Mouse (Mus musculus) MEL (cell line): ENCODE measurements around the gene Ficd. TPM values are rescaled to one million over a fixed set of nuclear protein-coding genes. Genes with fewer than 3 reads are reported as not detected.

ENCODE experiments used
- DNase-seq: peaks from one replicate; pipeline ENCODE4 v3.0.0; 2011; ENCODE audit warnings: low read depth, low spot score
- H3K27ac ChIP-seq: 2 replicates; pipeline ENCODE4 v1.5.1; 2012; ENCODE audit warnings: low read depth, mild to moderate bottlenecking, control low read depth, low read length, moderate library complexity; ENCODE audit not compliant: control insufficient read depth
- H3K27me3 ChIP-seq, 2 experiments: fragments of 150-350 bp in 1 of 2; sonication (generic) in 1 of 2; 2 replicates each; pipeline ENCODE4 v1.6.1; 2012; ENCODE audit warnings: low read length in 2 of 2, mild to moderate bottlenecking in 2 of 2, improper control_type of control experiment in 1 of 2, moderate library complexity in 1 of 2; ENCODE audit not compliant: insufficient read depth in 2 of 2, control insufficient read depth in 1 of 2
- H3K36me3 ChIP-seq, 2 experiments: 2 replicates each; pipeline ENCODE4 v1.6.1; 2012 to 2014; ENCODE audit warnings: low read length in 2 of 2, improper control_type of control experiment in 1 of 2, inconsistent platforms in 1 of 2, mild to moderate bottlenecking in 1 of 2; ENCODE audit not compliant: insufficient read depth in 2 of 2, control insufficient read depth in 1 of 2
- H3K4me1 ChIP-seq, 2 experiments: fragments of 150-350 bp in 1 of 2; sonication (generic) in 1 of 2; 2 replicates each; pipeline ENCODE4 v1.6.1; 2012; ENCODE audit warnings: low read length in 2 of 2, improper control_type of control experiment in 1 of 2, mild to moderate bottlenecking in 1 of 2; ENCODE audit not compliant: insufficient read depth in 2 of 2, control insufficient read depth in 1 of 2
- H3K4me3 ChIP-seq, 2 experiments: fragments of 150-350 bp in 1 of 2; sonication (generic) in 1 of 2; 2 replicates each; pipeline ENCODE4 v1.5.1; 2012; ENCODE audit warnings: low read depth in 2 of 2, low read length in 2 of 2, mild to moderate bottlenecking in 2 of 2, moderate library complexity in 2 of 2, control low read depth in 1 of 2, improper control_type of control experiment in 1 of 2; ENCODE audit not compliant: control insufficient read depth in 1 of 2, insufficient read depth in 1 of 2
- H3K79me2 ChIP-seq: 2 replicates; pipeline ENCODE4 v1.6.1; 2012; ENCODE audit warnings: mild to moderate bottlenecking, low read length, moderate library complexity; ENCODE audit not compliant: control insufficient read depth, poor library complexity, insufficient read depth
- H3K9ac ChIP-seq: 2 replicates; pipeline ENCODE4 v1.6.1; 2012; ENCODE audit warnings: low read depth, mild to moderate bottlenecking, control low read depth, low read length, moderate library complexity; ENCODE audit not compliant: control insufficient read depth, poor library complexity, severe bottlenecking
- H3K9me3 ChIP-seq: fragments of 150-350 bp; sonication (generic); replicated peaks from 2 replicates; pipeline ENCODE4 v1.6.1; 2012; ENCODE audit warnings: mild to moderate bottlenecking, low read length, improper control_type of control experiment, moderate library complexity; ENCODE audit not compliant: insufficient read depth
- E2F4 ChIP-seq: IDR thresholded peaks from 2 replicates; pipeline ENCODE4 v1.6.1; 2011; ENCODE audit warnings: low read depth, low read length, improper control_type of control experiment, borderline replicate concordance
- ELF1 ChIP-seq: IDR thresholded peaks from 2 replicates; pipeline ENCODE4 v1.6.1; 2014; ENCODE audit warnings: low read depth, mild to moderate bottlenecking, inconsistent platforms, low read length, improper control_type of control experiment, moderate library complexity
- ETS1 ChIP-seq: IDR thresholded peaks from 2 replicates; pipeline ENCODE4 v1.6.1; 2012; ENCODE audit warnings: low read depth, mild to moderate bottlenecking, inconsistent platforms, low read length, improper control_type of control experiment, moderate library complexity
- JUND ChIP-seq: IDR thresholded peaks from 2 replicates; pipeline ENCODE4 v1.6.1; 2011; ENCODE audit warnings: low read depth, mild to moderate bottlenecking, improper control_type of control experiment, low read length
- KAT2A ChIP-seq: conservative IDR thresholded peaks from 2 replicates; pipeline ENCODE4 v1.6.1; 2012; ENCODE audit warnings: low read depth, low read length, improper control_type of control experiment, inconsistent platforms
- MAFK ChIP-seq: IDR thresholded peaks from 2 replicates; pipeline ENCODE4 v1.6.1; 2011; ENCODE audit warnings: low read depth, mild to moderate bottlenecking, low read length, improper control_type of control experiment, borderline replicate concordance
- MAX ChIP-seq: IDR thresholded peaks from 2 replicates; pipeline ENCODE4 v1.6.1; 2011; ENCODE audit warnings: low read length, improper control_type of control experiment
- MAZ ChIP-seq: IDR thresholded peaks from 2 replicates; pipeline ENCODE4 v1.6.1; 2012; ENCODE audit warnings: low read depth, mild to moderate bottlenecking, inconsistent platforms, low read length, improper control_type of control experiment
- MEF2A ChIP-seq: IDR thresholded peaks from 2 replicates; pipeline ENCODE4 v1.6.1; 2014; ENCODE audit warnings: low read depth, mild to moderate bottlenecking, inconsistent platforms, low read length, improper control_type of control experiment; ENCODE audit not compliant: poor library complexity, insufficient replicate concordance, severe bottlenecking; ENCODE audit errors: extremely low read depth
- MXI1 ChIP-seq: IDR thresholded peaks from 2 replicates; pipeline ENCODE4 v1.6.1; 2011; ENCODE audit warnings: mild to moderate bottlenecking, low read depth, low read length, improper control_type of control experiment
- MYB ChIP-seq: IDR thresholded peaks from 2 replicates; pipeline ENCODE4 v1.6.1; 2011; ENCODE audit warnings: mild to moderate bottlenecking, low read depth, low read length, improper control_type of control experiment
- MYC ChIP-seq: IDR thresholded peaks from 2 replicates; pipeline ENCODE4 v1.6.1; 2011; ENCODE audit warnings: low read depth, mild to moderate bottlenecking, low read length, improper control_type of control experiment, moderate library complexity
- NELFE ChIP-seq: IDR thresholded peaks from 2 replicates; pipeline ENCODE4 v1.6.1; 2011; ENCODE audit warnings: low read depth, low read length, improper control_type of control experiment
- NRF1 ChIP-seq: IDR thresholded peaks from 2 replicates; pipeline ENCODE4 v1.6.1; 2014; ENCODE audit warnings: low read depth, mild to moderate bottlenecking, inconsistent platforms, low read length, improper control_type of control experiment, moderate library complexity; ENCODE audit not compliant: poor library complexity, insufficient read depth, severe bottlenecking
- POLR2AphosphoS2 ChIP-seq: IDR thresholded peaks from 2 replicates; pipeline ENCODE4 v1.6.1; 2011; ENCODE audit warnings: low read length, improper control_type of control experiment
- POLR2AphosphoS5 ChIP-seq: IDR thresholded peaks from 2 replicates; pipeline ENCODE4 v1.6.1; 2012; ENCODE audit warnings: low read depth, borderline replicate concordance, mild to moderate bottlenecking, inconsistent platforms, low read length, moderate library complexity, mixed read lengths
- RAD21 ChIP-seq: IDR thresholded peaks from 2 replicates; pipeline ENCODE4 v1.6.1; 2011; ENCODE audit warnings: mild to moderate bottlenecking, low read depth, low read length, improper control_type of control experiment
- RCOR1 ChIP-seq: IDR thresholded peaks from 2 replicates; pipeline ENCODE4 v1.6.1; 2012; ENCODE audit warnings: low read depth, mild to moderate bottlenecking, inconsistent platforms, low read length, improper control_type of control experiment
- SMC3 ChIP-seq: IDR thresholded peaks from 2 replicates; pipeline ENCODE4 v1.6.1; 2011; ENCODE audit warnings: low read depth, low read length, improper control_type of control experiment
- TCF12 ChIP-seq: IDR thresholded peaks from 2 replicates; pipeline ENCODE4 v1.6.1; 2014; ENCODE audit warnings: low read depth, mild to moderate bottlenecking, inconsistent platforms, low read length, improper control_type of control experiment, moderate library complexity
- ZC3H11A ChIP-seq: IDR thresholded peaks from 2 replicates; pipeline ENCODE4 v1.6.1; 2012; ENCODE audit warnings: low read depth, mild to moderate bottlenecking, inconsistent platforms, low read length, improper control_type of control experiment
- ZKSCAN1 ChIP-seq: IDR thresholded peaks from 2 replicates; pipeline ENCODE4 v1.6.1; 2012; ENCODE audit warnings: low read depth, mild to moderate bottlenecking, inconsistent platforms, low read length, improper control_type of control experiment, moderate library complexity
- polyA plus RNA-seq, 2 experiments: library from polyadenylated mRNA; stranded (reverse) in 1 of 2; unstranded in 1 of 2; fragments of >175 nt in 1 of 2; fragments of >200 nt in 1 of 2; gene quantifications; 2 replicates each; pipeline versions ENCODE4 v1.2.1 to v1.2.4; 2012; ENCODE audit warnings: low replicate concordance in 2 of 2, low read depth in 1 of 2; ENCODE audit not compliant: insufficient read length in 2 of 2, insufficient read depth in 1 of 2, missing spikeins in 1 of 2
- total RNA-seq: library from RNA; depleted of rRNA; stranded (reverse); fragments of 300-350 nt; gene quantifications from 2 replicates; pipeline ENCODE4 v1.2.3, GENCODE M21; 2012

Gene Ficd
- total and polyA plus RNA-seq, 3 experiments, result 2.5 to 2.7 TPM; not detected in 1

- H3K27me3 ChIP-seq, result no peaks in the 10 kb centered on the region; a peak in 1 of 4 replicates
Measured at GRCm38 (mm10) chr5:113703803-113704585, 31.6 kb upstream of the Ficd start.

GRCm38 (mm10) chr5:113712861-113713260 is 22.7 kb upstream of the Ficd start:
- H3K27me3 ChIP-seq, result no peaks in the 10 kb centered on the region
- H3K4me3 ChIP-seq, result no peak overlapping the region

More at GRCm38 (mm10) chr5:113703803-113704585, 31.6 kb upstream of the Ficd start:
- no peak overlapping the region for H3K9ac ChIP-seq
- H3K4me1 ChIP-seq, result no peaks in the 10 kb centered on the region
- H3K79me2 ChIP-seq, result no peaks in the 10 kb centered on the region
- no peak overlapping the region for H3K4me3 ChIP-seq
- no peaks in the 10 kb centered on the region for H3K36me3 ChIP-seq
- TF ChIP-seq ZKSCAN1, result no peak
- no peak for TF ChIP-seq NRF1
- no peak for TF ChIP-seq MAFK
- TF ChIP-seq ELF1, result no peak
- no peak for TF ChIP-seq POLR2AphosphoS2
- TF ChIP-seq SMC3, result no peak
- TF ChIP-seq KAT2A, result no peak
- TF ChIP-seq RCOR1, result no peak
- no peak for TF ChIP-seq TCF12
- no peak for TF ChIP-seq JUND
- no peak for TF ChIP-seq POLR2AphosphoS5
- no peak for TF ChIP-seq RAD21
- TF ChIP-seq ETS1, result no peak
- no peaks in the 10 kb centered on the region for H3K9me3 ChIP-seq
- DNase-seq, result no peak
- no peak overlapping the region for H3K27ac ChIP-seq

More at GRCm38 (mm10) chr5:113712861-113713260, 22.7 kb upstream of the Ficd start:
- H3K9ac ChIP-seq, result no peak overlapping the region
- DNase-seq, result no peak
- H3K4me1 ChIP-seq, result no peaks in the 10 kb centered on the region
- H3K27ac ChIP-seq, result no peak overlapping the region
- TF ChIP-seq MYB, result no peak
- no peak for TF ChIP-seq MEF2A
- TF ChIP-seq MAZ, result no peak
- TF ChIP-seq ETS1, result no peak
- TF ChIP-seq E2F4, result no peak
- no peak for TF ChIP-seq SMC3
- TF ChIP-seq JUND, result no peak
- TF ChIP-seq NRF1, result no peak
- TF ChIP-seq POLR2AphosphoS5, result no peak
- no peak for TF ChIP-seq ZC3H11A
- no peak for TF ChIP-seq TCF12
- TF ChIP-seq NELFE, result no peak
- no peak for TF ChIP-seq MYC
- no peak for TF ChIP-seq MXI1
- no peak for TF ChIP-seq MAX
- H3K79me2 ChIP-seq, result no peaks in the 10 kb centered on the region
- no peaks in the 10 kb centered on the region for H3K9me3 ChIP-seq
- no peaks in the 10 kb centered on the region for H3K36me3 ChIP-seq
